Mouse (Mus musculus) brain, embryonic 14.5 days (tissue): ENCODE data around the gene Tent4b.

Experiments used
- CTCF ChIP-seq: fragments of 200-500 bp; IDR thresholded peaks from 2 replicates; pipeline ENCODE4 v1.5.1; 2012; ENCODE audit warnings: inconsistent platforms, mild to moderate bottlenecking, moderate library complexity, borderline replicate concordance; ENCODE audit not compliant: insufficient read depth, insufficient read length; ENCODE audit errors: extremely low read depth
- POLR2A ChIP-seq: fragments of 200-500 bp; IDR thresholded peaks from 2 replicates; pipeline ENCODE4 v1.6.1; 2012; ENCODE audit warnings: mild to moderate bottlenecking, inconsistent platforms, borderline replicate concordance; ENCODE audit not compliant: poor library complexity, insufficient read depth, insufficient read length, severe bottlenecking; ENCODE audit errors: extremely low read depth

DNA sequence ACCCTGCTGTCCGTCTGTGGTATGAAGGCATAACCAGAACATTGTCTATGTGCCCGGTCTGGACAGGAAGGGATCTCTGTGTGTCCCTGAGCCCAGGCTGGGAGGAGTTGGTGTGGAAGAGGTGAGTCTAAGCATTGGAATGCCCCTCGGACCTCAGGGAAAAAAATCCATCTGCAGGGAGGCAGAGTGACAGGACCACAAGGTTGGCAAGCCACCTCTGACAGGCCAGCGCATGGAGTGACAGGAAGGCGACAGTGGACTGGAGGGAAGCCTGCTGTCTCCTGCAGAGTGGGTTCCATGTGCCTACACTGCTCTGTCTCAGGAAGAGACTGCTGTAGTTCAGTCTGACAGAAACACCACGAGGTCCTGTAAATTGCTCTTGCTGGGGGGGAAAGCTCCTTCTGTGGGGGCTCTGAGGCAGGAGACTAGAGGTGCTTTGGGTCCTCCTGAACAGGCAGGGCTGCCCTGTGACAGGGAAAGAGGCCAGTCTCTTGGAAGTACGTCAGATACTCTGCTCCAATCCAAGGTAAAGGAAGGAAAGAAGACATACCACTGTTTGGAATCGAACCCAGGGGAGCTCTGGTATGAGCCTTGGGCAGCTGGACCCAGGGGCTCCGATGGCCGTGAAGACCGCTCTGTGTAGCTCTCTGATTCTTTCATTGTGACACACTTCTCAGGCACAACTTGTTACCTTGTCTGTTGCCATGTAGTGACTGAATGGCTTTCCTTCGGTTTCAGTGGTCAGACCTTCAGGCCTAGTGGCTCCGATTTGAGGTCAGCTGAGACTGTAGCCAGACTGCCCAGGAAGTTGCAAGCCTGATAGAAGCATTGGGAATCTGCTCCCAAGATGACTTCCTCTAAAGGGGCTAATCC lies 84.5 kb downstream of the Tent4b start:
- TF ChIP-seq CTCF, result no peak
- TF ChIP-seq POLR2A, result no peak
